ENCODE assay signal across 21 mouse cellular contexts in genomic region chr4:32218371-32218770, GRCm38 (mm10). TPM values are rescaled to one million over a fixed set of nuclear protein-coding genes. Genes with fewer than 3 reads are reported as not detected.
DNase-seq lines count a peak whose midpoint lies in the region; ATAC-seq and TF ChIP-seq lines count a peak whose summit lies in the region.
"Had no signal": no experiment of that assay in that cellular context is flagged by ENCODE, and none has a peak within 500 bp of the region (broad histone marks: within the 10 kb centered on the region; RNA-seq: fewer than 3 reads in every experiment).

No protein-coding gene starts in this region.

- no peak for TF ChIP-seq CTCF in lung, embryonic 14.5 days (IDR thresholded peaks at IDR 0.05; ENCODE audit: low read depth)
- no peak for TF ChIP-seq CTCF in lung, adult 2 months (IDR thresholded peaks at IDR 0.05; ENCODE audit: insufficient read depth, low read length)
- TF ChIP-seq CTCF in kidney, adult 2 months (conservative IDR thresholded peaks at IDR 0.05; ENCODE audit: insufficient read depth, insufficient read length, low read depth, low read length), result no peak

- no peaks in the 10 kb centered on the region for H3K27me3 ChIP-seq in lung, embryonic 14.5 days (ENCODE audit: insufficient read depth, low read length)
- H3K27me3 ChIP-seq in kidney, adult 2 months (replicated peaks; ENCODE audit: control insufficient read depth, insufficient read depth, low read length), result no peaks in the 10 kb centered on the region
- H3K27me3 ChIP-seq: embryonic facial prominence, embryonic 15.5 days had no signal

- TF ChIP-seq POLR2A in lung, adult 2 months (IDR thresholded peaks at IDR 0.05; ENCODE audit: borderline replicate concordance, extremely low read depth, low read depth, low read length), result no peak
- no peak for TF ChIP-seq POLR2A in kidney, adult 2 months (IDR thresholded peaks at IDR 0.05; ENCODE audit: low read depth, low read length)

- no peaks in the 10 kb centered on the region for H3K9me3 ChIP-seq in lung, embryonic 14.5 days (ENCODE audit: low read depth, low read length)
- H3K9me3 ChIP-seq: embryonic facial prominence, embryonic 13.5 days; embryonic facial prominence, embryonic 15.5 days; forebrain, embryonic 10.5 days; forebrain, embryonic 12.5 days had no signal

- no peak overlapping the region for H3K27ac ChIP-seq in lung, embryonic 14.5 days (ENCODE audit: low read depth)
- H3K27ac ChIP-seq in kidney, adult 2 months (ENCODE audit: insufficient read depth, low read depth, low read length), result no peak overlapping the region
- H3K27ac ChIP-seq: embryonic facial prominence, embryonic 13.5 days; embryonic facial prominence, embryonic 15.5 days; forebrain, embryonic 10.5 days; forebrain, embryonic 12.5 days had no signal

- H3K4me2 ChIP-seq in lung, embryonic 14.5 days, result no peak overlapping the region
- H3K4me2 ChIP-seq: embryonic facial prominence, embryonic 13.5 days; embryonic facial prominence, embryonic 15.5 days; forebrain, embryonic 12.5 days had no signal

- H3K9ac ChIP-seq in lung, embryonic 14.5 days, result no peak overlapping the region
- H3K9ac ChIP-seq: embryonic facial prominence, embryonic 13.5 days; embryonic facial prominence, embryonic 15.5 days; forebrain, embryonic 12.5 days had no signal

- H3K4me3 ChIP-seq in lung, embryonic 14.5 days (ENCODE audit: low read depth, low read length), result no peak overlapping the region
- H3K4me3 ChIP-seq in lung, adult 2 months (replicated peaks; ENCODE audit: extremely low read depth, low read depth, low read length), result no peak overlapping the region
- H3K4me3 ChIP-seq in kidney, adult 2 months (ENCODE audit: insufficient read depth, low read depth, low read length), result no peak overlapping the region
- H3K4me3 ChIP-seq: embryonic facial prominence, embryonic 13.5 days; embryonic facial prominence, embryonic 15.5 days; erythroblast, embryonic 14.5 days; forebrain, embryonic 10.5 days; forebrain, embryonic 12.5 days had no signal

- H3K36me3 ChIP-seq in lung, embryonic 14.5 days (ENCODE audit: insufficient read depth), result no peaks in the 10 kb centered on the region
- no peaks in the 10 kb centered on the region for H3K36me3 ChIP-seq in kidney, adult 2 months (ENCODE audit: control insufficient read depth, insufficient read depth, low read length)
- H3K36me3 ChIP-seq: embryonic facial prominence, embryonic 13.5 days; embryonic facial prominence, embryonic 15.5 days; forebrain, embryonic 10.5 days; forebrain, embryonic 12.5 days had no signal

- peak; percentile 67 for ATAC-seq in lung, embryonic 14.5 days (ENCODE audit: insufficient read depth)
- peak; percentile 14 for ATAC-seq in activated CD4-positive, CD25-positive, alpha-beta regulatory T cell, adult 4 months
- ATAC-seq in inflammation-experienced regulatory T-cells, adult 6 months, result peak; percentile 19
- ATAC-seq: forebrain, embryonic 14.5 days had no signal

- DNase-seq in lung, embryonic 14.5 days, result peak; percentile 63
- DNase-seq in lung, adult 2 months, result no peak
- DNase-seq in CD4-positive, CD25-positive, alpha-beta regulatory T cell, adult 2 months (ENCODE audit: low read depth, low spot score), result peak; percentile 45
- DNase-seq in kidney, adult 2 months, result no peak
- DNase-seq in embryo, embryonic 11 days, result no peak
- DNase-seq: adrenal gland, adult 8-10 months; adrenal gland, postnatal 14 days; adrenal gland, postnatal 36 days; cerebellum, adult 11-12 months; cerebellum, adult 2 months; cerebellum, adult 9-10 months; cerebellum, postnatal 10 days; cerebellum, postnatal 25 days had no signal

- H3K4me1 ChIP-seq in lung, embryonic 14.5 days (ENCODE audit: insufficient read depth), result peaks cover 11% of the 10 kb centered on the region; the same call in 1 of the 2 replicates
- no peaks in the 10 kb centered on the region for H3K4me1 ChIP-seq in lung, adult 2 months (ENCODE audit: control insufficient read depth, insufficient read depth, low read length)
- H3K4me1 ChIP-seq in kidney, adult 2 months (ENCODE audit: control insufficient read depth, insufficient read depth, low read length), result no peaks in the 10 kb centered on the region

- WGBS in lung, embryonic 14.5 days, result 19% methylated on average over 4 of the region's 4 CpGs
- 43% methylated on average over 4 of the region's 4 CpGs for WGBS in lung, adult 2 months
- WGBS in kidney, adult 2 months, result 81% methylated on average over 4 of the region's 4 CpGs

RNA-seq across cellular contexts. Expression of gene Bach2, which starts 20.2 kb away (rescaled TPM):
- polyA plus RNA-seq in lung, embryonic 14.5 days (2014; fragmentation: Nextera tagmentation; extraction: Ambion mirVana), result 12.8 and 16.1 TPM in 2 replicates
- polyA plus RNA-seq in lung, adult 2 months (2012; rRNA removed), result 3.8 and 7.5 TPM in 2 replicates
- polyA plus RNA-seq in activated CD4-positive, CD25-positive, alpha-beta regulatory T cell, adult 4 months (2017; shearing (Covaris generic)), result 10 to 100 TPM; 11.8 to 17.2 TPM
- polyA plus RNA-seq in inflammation-experienced regulatory T-cells, adult 6 months (2017; shearing (Covaris generic)), result 10 to 100 TPM in 2 of 3 experiments, 1 to 10 TPM in 1; 1.9 to 18.4 (median 14.6) TPM
- 1.9 and 2.5 TPM in 2 replicates for polyA plus RNA-seq in kidney, adult 2 months (2012; rRNA removed)

Comparison
In these comparisons a context has a peak if more than half of its experiments do, and no peak if none do; other contexts are left out.
1. DNase-seq: peak in lung, embryonic 14.5 days (single experiment) and CD4-positive, CD25-positive, alpha-beta regulatory T cell, adult 2 months (single experiment); none in lung, adult 2 months (single experiment), kidney, adult 2 months (single experiment) and embryo, embryonic 11 days (single experiment).
2. ATAC-seq: peak in every context shown above with its lines; median percentile 67 in lung, embryonic 14.5 days; 19 in inflammation-experienced regulatory T-cells, adult 6 months; 14 in activated CD4-positive, CD25-positive, alpha-beta regulatory T cell, adult 4 months.